Mouse (Mus musculus) left cerebral cortex, adult 8-10 months (tissue): ENCODE results near the gene Prokr1. TPM values are rescaled to one million over a fixed set of nuclear protein-coding genes. Genes with fewer than 3 reads are reported as not detected.
"Not testable (repeated sequence)": the region's sequence is repeated elsewhere in the genome, so short reads cannot be mapped to it uniquely, and the experiment has no call there.

Experiments
- DNase-seq, 2 experiments: peaks; one replicate each; pipeline ENCODE4 v3.0.0; 2022; ENCODE audit warnings: low spot score in 2 of 2
- total RNA-seq, 4 experiments: library from RNA; stranded (reverse); gene quantifications; 2 replicates each; pipeline ENCODE4 v1.2.4; 2022

The Prokr1 gene
- total RNA-seq: under 1 TPM; 0.34 to 0.46 (median 0.40) TPM

GRCm38 (mm10) chr6:87590394-87591281 is at the start of gene Prokr1:
Gene Prokr1, minus strand, starts transcription at chr6:87590743.
- no peak for DNase-seq

GRCm38 (mm10) chr6:87638134-87638660 is 47.7 kb upstream of the Prokr1 start:
- DNase-seq: no peak

- no peak for DNase-seq
Measured at GRCm38 (mm10) chr6:87632176-87632575, 41.6 kb upstream of the Prokr1 start.

GRCm38 (mm10) chr6:87628936-87629335 is 38.4 kb upstream of the Prokr1 start:
- DNase-seq: not testable (repeated sequence)

- no peak for DNase-seq
Measured at GRCm38 (mm10) chr6:87623151-87623550, 32.6 kb upstream of the Prokr1 start.

DNA sequence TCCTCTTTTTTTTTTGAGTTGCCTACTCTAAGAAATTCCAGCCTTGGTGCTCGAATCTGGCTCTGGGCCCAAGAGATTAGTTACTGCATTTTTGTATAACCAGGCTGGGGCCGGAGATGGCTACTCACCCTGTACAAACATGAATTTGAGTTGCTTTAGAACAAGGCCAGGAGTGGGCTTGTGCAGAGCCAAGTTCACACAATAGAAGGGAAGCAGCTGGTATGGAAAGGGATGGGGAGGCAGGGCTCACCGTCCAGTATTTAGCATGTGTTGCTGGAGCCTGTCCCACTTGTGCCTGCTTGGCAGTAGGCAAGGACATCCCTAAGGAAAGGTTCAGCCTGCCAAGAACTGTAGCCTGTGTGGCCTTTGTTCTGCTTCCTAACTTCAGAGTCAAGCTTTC is 30.7 kb upstream of the Prokr1 start:
- no peak for DNase-seq

GRCm38 (mm10) chr6:87618021-87618420 is 27.5 kb upstream of the Prokr1 start:
- DNase-seq: no peak

DNA sequence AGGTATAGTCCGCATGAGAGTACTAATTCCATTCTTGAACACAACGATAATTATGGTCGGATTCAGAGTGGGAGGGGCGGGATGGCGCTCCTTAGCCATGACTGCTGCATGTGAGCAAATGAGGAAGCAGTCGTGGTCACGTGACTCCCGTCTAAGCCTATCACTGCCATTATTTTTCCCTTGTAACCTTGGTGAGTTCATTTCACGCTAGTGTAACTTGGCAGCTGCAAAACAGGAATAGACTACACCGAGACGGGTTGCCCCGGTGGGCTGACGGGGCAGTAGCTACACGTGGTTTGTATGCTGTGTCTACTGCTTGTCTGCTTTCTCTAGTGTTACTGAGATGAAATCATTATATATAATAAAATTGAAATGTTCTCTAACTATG is 25.1 kb upstream of the Prokr1 start:
- no peak for DNase-seq

DNA sequence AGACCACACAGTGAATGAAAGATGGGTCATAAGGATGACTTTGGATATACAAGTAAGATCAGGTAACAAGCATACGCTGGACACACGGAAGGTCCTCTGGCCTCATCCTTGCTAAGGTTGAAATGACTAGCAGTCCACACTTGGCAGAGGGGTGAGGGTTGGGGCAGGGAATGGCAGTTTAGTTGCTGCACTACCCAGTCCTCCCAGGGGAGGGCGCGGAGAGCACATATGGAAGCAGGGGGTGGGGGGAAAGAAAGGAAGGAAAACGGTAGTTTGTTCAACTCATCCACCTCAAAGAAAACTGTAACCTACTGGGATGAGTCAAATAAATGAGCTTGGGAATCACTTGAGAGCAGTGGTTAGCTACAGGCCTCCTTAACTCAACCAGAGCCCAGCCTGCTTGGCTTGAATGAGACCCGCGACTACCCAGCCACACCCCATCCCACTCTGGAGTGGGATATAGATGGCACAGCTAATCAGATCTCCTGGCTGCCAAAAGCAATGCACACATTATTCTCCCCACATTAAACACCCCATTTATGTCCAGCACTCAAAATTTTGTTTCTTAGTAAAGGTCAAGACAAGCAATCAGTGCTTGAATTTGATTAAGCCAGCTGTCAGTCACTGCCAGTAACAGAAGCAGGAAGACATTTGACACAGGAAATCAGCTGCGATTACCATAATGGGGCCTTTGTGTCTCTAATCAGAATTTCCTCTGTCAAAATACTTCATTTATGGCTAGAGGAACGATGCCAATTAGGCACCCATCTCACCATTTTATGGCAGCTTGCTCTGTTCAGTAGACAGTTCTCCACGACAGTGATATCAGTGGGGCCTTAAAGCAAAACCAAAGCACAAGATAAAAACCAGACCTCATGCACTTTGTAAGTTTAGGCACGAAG is 24.5 kb upstream of the Prokr1 start:
- DNase-seq: no peak

- DNase-seq: no peak
Measured at GRCm38 (mm10) chr6:87599825-87600224, 9.3 kb upstream of the Prokr1 start.

DNA sequence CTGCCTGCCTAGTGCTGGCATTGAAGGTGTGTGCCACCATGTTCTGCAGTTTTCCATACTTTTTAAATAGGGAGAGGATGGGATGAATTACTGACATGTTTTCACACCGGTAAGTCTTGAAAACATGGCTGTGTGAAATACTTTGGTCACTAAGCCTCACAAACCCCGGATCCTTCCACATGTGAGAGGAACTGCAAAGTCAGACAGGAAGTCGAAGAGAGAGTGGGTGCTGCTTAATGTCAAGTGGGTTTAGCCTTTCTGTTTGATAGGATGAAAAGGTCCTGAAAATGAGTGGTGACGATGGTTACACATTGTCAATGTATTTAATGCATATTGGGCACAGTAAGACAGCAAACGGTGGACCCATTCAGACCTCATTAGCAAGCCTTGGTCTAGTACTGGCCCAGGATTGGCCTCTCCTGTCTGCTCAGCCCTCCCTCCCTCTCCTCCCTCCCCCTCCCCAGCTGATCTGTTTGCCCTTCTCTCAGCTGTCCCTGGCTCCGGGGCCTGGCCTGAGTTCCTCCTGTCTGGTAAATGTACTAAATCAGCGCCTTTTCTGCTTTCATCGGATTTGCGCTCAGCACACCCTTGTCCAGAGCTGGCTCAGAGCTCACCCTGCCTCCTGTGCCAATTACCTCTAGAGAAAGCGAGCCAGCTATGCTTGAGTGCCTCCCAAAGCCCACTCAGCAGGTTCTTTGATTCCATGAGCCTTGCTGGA is 6.7 kb upstream of the Prokr1 start:
- no peak for DNase-seq

DNA sequence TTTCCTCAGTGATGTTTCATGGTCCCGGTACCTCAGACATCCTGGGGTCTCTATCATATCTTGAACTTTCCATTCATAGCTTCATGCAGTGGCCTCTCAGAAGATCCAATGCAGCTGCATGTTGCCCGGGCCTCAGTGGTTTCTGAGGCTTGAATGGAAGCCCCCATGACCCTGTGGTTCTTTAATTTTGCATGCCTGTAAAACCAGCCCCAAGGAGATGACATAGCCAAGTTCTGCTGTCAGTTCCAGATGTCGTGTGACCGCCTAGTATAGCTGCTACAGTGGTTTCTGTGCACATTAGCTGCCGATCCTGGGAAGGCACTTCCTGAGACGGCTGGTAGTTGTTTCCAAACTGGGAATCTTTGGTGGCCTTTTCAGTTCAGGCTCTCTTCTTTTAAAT is 3.6 kb upstream of the Prokr1 start:
- DNase-seq: no peak

GRCm38 (mm10) chr6:87589718-87590393 is 687 bp downstream of the Prokr1 start:
- no peak for DNase-seq

- no peak for DNase-seq
Measured at GRCm38 (mm10) chr6:87583991-87584390, 6.6 kb downstream of the Prokr1 start.

DNA sequence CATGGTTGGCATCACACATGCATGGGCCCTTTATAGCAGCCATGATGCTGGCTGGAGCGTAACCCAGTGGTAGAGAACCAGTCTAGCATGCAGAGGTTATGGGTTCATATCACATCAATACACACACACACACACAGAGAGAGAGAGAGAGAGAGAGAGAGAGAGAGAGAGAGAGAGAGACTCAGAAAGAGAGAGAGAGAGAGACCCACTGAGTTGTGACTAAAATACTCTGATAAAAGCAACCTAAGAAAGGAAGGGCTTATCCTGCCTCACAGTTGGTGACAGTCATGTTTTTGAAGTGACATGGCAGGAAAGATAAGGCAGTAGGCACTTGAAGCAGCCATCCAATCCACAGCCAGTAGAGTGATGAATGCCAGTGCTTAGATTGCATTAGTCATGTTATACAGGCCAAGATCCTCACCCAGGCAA is 7.3 kb downstream of the Prokr1 start:
- DNase-seq: no peak

DNA sequence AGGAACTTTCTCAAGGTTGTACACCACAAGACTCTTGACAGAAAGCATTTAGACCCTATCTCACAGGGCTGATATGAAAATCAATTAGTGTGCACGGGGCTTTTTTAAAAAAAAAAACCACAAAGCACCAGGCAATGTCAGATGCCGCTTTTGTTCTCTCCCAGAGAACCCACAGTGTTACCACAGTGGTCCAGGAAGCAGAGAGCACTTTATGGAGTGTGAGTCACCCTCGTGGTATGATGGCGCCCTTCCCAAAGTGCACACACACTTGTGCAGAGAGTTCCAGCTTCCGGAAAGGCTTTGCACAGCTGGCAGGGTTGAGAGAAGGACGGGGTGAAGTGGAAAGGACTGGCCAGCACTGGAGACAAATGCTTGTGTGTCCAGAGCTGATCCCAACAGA is 8.1 kb downstream of the Prokr1 start:
- DNase-seq: no peak

DNA sequence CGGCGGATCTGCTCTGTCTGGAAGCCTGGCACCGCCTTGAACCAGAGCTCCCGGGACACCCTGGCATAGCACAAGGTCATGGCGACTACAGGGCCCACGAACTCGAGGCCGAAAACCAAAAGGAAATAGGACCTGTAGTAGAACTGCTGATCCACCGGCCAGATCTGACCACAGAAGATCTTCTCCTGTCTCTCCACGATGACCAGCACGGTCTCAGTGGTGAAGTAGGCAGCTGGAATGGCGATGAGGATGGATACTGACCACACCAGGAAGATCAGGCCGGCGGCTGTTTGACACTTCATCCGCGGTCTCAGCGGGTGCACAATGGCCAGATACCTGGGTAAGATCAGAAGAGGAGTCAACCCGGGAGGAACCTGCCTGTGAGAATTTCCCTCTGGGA is 9.0 kb downstream of the Prokr1 start:
- no peak for DNase-seq

DNA sequence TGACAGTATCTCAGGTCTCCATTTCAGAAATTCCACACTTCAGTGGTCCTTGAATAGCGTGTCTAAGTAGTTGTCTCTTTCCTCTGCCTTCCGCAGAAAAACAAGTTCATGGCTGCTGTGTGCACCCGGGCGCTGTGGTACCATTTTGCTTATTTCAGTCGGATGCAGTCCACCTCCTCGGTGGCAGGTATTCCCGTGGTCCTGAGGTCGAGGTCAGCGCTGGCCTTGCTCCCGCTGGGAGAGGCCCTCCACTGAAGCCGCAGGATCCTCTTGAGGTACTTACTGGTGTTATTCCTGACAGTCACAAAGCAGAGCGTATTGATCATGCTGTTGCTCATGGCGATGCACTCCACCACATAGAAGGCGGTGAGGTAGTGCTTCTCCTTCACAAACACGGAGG is 9.5 kb downstream of the Prokr1 start:
- DNase-seq: no peak

- no peak for DNase-seq
Measured at GRCm38 (mm10) chr6:87578247-87578646, 12.3 kb downstream of the Prokr1 start.

DNA sequence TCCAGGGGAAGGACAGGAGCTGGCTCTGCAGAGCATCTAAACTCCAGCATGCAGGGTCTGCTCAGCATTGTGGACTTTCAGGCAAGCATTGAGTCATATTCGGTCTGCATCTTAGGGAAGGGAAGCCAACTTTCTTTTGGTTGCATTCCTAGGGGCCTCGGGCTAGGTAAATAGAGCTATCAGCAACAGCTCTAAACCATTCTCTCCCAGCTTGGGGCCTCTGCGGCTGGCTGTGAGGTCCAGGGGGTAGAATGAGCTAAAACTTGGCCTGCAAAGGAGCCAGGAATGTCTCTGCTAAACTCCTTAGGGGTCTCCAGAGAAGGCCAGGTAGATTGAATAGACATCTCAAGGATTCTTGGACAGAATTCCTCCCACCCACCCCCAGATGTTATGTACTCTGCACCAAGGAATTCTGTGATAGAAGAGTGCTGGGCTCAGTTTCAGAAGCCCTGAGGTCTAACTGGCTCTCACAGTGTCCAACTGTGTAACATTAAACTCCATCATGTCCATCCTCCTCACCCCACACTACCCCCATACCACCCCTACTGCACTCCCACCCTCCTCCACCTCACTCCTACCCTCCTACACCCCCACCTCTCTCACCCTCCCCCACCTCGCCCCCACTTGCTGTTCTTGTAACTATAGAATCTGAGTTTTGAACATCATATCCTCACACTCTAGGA is 13.8 kb downstream of the Prokr1 start:
- no peak for DNase-seq
